Mouse (Mus musculus) testis, adult 2 months (tissue): ENCODE data around the gene Lgr4. TPM values are rescaled to one million over a fixed set of nuclear protein-coding genes. Genes with fewer than 3 reads are reported as not detected.
A peak's percentile ranks its signal among the peaks of the same experiment; 100 is the strongest.
"Not testable (repeated sequence)": the region's sequence is repeated elsewhere in the genome, so short reads cannot be mapped to it uniquely, and the experiment has no call there.

Experiments
- H3K27ac ChIP-seq: fragments of 200-500 bp; 2 replicates; pipeline ENCODE4 v1.5.1; 2012; ENCODE audit warnings: low read depth, low read length; ENCODE audit not compliant: control insufficient read depth, insufficient read depth
- H3K27me3 ChIP-seq: fragments of 200-500 bp; 2 replicates; pipeline ENCODE4 v1.6.1; 2012; ENCODE audit warnings: mild to moderate bottlenecking, low read length, moderate library complexity; ENCODE audit not compliant: control insufficient read depth, insufficient read depth
- H3K36me3 ChIP-seq: fragments of 200-500 bp; 2 replicates; pipeline ENCODE4 v1.6.1; 2012; ENCODE audit warnings: mild to moderate bottlenecking, low read length; ENCODE audit not compliant: control insufficient read depth, insufficient read depth
- H3K4me1 ChIP-seq: fragments of 200-500 bp; 2 replicates; pipeline ENCODE4 v1.6.1; 2012; ENCODE audit warnings: low read length; ENCODE audit not compliant: control insufficient read depth, insufficient read depth
- H3K4me3 ChIP-seq: fragments of 200-500 bp; 2 replicates; pipeline ENCODE4 v1.5.1; 2012; ENCODE audit warnings: low read depth, mild to moderate bottlenecking, low read length, moderate library complexity, mixed read lengths; ENCODE audit not compliant: control insufficient read depth
- CTCF ChIP-seq: fragments of 200-500 bp; IDR thresholded peaks from 2 replicates; pipeline ENCODE4 v1.5.1; 2012; ENCODE audit warnings: low read depth, mild to moderate bottlenecking, inconsistent platforms, low read length, moderate library complexity; ENCODE audit not compliant: control insufficient read depth, insufficient read depth, insufficient replicate concordance
- POLR2A ChIP-seq: fragments of 200-500 bp; IDR thresholded peaks from 2 replicates; pipeline ENCODE4 v1.6.1; 2012; ENCODE audit warnings: low read depth, mild to moderate bottlenecking, inconsistent platforms, low read length, moderate library complexity; ENCODE audit not compliant: control insufficient read depth
- polyA plus RNA-seq: library from polyadenylated mRNA; depleted of rRNA; stranded (reverse); fragments of >200 nt; gene quantifications from 2 replicates; pipeline ENCODE4 v1.2.3, GENCODE M21; 2012; rRNA removed

Lgr4 gene
- polyA plus RNA-seq = 3.6 and 4.3 TPM in 2 replicates

DNA sequence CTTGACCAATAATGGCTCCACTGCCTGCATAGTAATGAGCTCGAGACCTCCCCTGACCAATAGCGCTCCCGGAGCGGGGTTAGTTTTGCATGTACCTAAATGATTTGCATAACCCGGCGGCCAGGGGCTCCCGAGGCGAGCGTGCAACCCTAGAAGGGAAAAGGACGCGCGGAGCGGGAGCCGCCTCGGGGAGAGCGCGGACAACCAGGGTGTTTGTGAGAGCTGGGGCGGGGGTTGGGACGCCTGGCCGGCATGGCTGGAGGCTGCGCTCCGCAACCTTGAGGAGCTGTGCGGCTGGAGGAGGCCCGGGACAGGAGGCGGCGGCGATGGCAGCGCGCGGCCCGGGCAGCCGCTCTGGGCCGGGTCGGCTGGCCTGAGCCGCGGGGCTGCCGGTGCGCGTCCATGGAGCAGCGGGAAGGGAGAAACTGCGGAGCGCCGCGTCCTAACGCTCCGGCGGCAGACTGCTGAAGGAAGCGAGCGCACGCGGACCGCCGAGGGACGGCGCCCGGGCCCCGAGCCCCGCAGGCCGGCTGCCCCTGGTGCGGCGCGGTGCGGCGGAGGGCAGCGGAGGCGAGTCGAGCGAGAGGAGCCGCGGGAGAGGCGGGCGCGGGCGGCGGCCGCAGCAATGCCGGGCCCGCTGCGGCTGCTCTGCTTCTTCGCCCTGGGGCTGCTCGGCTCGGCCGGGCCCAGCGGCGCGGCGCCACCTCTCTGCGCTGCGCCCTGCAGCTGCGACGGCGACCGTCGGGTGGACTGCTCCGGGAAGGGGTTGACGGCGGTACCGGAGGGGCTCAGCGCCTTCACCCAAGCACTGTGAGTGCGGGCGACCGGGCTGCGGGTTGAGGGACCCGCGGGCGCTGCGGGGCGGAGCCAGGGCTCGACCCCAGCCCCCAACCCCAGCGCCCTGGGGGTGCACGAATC is at the start of gene Lgr4:
Gene Lgr4 (plus strand): TSS at position 152 of the 918 bp plus-strand sequence.
- no peaks in the 10 kb centered on the region for H3K36me3 ChIP-seq
- TF ChIP-seq POLR2A = peak; percentile 90
- TF ChIP-seq CTCF = no peak
- peak within 1 kb of the TSS; percentile 74 for H3K27ac ChIP-seq
- H3K4me3 ChIP-seq = peak within 1 kb of the TSS; percentile 88
- peaks cover 20% of the 10 kb centered on the region for H3K4me1 ChIP-seq
- no peaks in the 10 kb centered on the region; the same call in 1 of the 2 replicates for H3K27me3 ChIP-seq

DNA sequence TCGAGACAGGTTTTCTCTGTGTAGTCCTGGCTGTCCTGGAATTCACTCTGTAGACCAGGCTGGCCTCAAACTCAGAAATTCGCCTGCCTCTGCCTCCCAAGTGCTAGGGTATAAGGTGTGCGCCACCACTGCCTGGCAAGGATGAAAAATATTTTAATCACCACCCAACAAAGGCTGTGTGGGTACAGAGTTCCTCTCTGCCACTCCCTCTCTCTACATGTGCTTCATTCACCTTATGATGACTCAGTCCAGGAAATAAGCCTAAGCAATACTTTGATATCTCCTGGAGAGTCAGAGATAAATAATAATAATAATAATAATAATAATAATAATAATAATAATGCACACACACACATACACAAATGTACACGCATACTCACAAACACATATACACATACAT is 38.0 kb upstream of the Lgr4 start:
- not testable (repeated sequence) for H3K36me3 ChIP-seq, H3K4me3 ChIP-seq, H3K27me3 ChIP-seq, H3K4me1 ChIP-seq, H3K27ac ChIP-seq

GRCm38 (mm10) chr2:109881111-109881510 is 36.3 kb upstream of the Lgr4 start:
- Histone ChIP-seq H3K4me1 (no peaks in the 10 kb centered on the region), H3K4me3 (no peak overlapping the region), H3K27me3 (no peaks in the 10 kb centered on the region), H3K36me3 (no peaks in the 10 kb centered on the region), H3K27ac (no peak overlapping the region)
- TF ChIP-seq POLR2A (no peak), CTCF (no peak)

GRCm38 (mm10) chr2:109881625-109882024 is 35.8 kb upstream of the Lgr4 start:
- Histone ChIP-seq H3K27ac (no peak overlapping the region), H3K4me3 (no peak overlapping the region), H3K27me3 (no peaks in the 10 kb centered on the region), H3K4me1 (no peaks in the 10 kb centered on the region), H3K36me3 (no peaks in the 10 kb centered on the region)
- no peak for TF ChIP-seq POLR2A
- TF ChIP-seq CTCF = no peak

DNA sequence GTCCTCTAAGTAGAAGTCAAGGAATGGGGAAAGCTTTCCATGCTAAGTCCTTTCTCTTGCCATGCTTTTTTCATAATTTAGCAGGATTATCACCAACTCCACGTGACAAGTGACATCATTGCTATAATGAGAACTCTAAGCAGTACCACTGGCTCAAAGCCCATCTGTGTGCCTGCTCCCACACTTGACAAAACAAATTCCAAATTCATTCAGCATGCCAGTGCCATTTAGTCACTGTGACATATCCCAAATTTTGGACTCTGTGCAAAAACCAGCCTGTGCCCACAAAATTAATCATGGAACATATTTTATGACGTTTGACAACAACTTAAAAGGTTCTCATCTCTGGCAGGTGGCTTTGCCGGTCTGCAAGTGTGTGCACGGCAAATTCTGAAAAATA is 33.3 kb upstream of the Lgr4 start:
- Histone ChIP-seq H3K36me3 (no peaks in the 10 kb centered on the region), H3K4me1 (no peaks in the 10 kb centered on the region), H3K4me3 (no peak overlapping the region), H3K27ac (no peak overlapping the region), H3K27me3 (no peaks in the 10 kb centered on the region)
- TF ChIP-seq POLR2A = no peak
- no peak for TF ChIP-seq CTCF

DNA sequence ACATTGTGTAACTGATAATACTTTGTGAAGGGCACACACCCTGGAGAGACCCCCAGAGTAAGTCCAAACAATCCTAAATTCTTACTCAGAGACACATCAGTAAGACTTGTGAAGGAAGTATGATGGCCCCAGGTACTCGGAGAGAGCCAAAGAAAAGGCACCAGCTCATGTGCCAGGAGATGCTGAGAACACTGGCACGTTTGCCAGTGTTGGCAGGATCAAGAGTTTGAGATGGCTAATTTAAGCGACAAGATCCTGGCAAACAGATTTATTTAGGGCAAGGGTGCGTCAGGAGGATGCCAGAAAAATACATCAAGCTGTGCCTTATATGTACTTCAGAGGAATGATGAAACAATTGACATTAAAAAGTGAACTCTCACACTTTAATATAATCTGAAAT is 32.9 kb upstream of the Lgr4 start:
- H3K4me1 ChIP-seq = no peaks in the 10 kb centered on the region

DNA sequence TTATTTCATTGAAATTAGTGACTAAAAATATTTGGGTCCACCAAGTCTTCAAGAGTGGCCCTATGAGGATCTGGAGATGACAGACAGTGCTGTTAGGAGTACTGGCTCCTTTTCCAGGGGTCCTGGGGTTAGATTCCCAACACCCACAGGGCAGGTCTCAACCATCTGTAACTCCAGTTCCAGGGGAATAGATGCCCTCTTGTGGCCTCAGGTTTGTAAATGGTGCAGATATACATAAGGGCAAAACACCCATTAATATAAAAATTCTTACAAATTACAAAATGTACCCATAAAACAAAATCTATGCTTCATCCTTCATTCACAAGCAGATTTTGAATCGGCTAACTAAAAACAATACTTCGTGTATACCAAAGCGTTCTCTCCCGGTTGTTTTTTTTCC is 27.4 kb upstream of the Lgr4 start:
- no peaks in the 10 kb centered on the region for H3K27me3 ChIP-seq
- H3K36me3 ChIP-seq = peaks cover 1% of the 10 kb centered on the region
- H3K4me3 ChIP-seq = peak overlapping the region; percentile 96
- no peak for TF ChIP-seq POLR2A
- TF ChIP-seq CTCF = no peak
- no peaks in the 10 kb centered on the region for H3K4me1 ChIP-seq
- H3K27ac ChIP-seq = no peak overlapping the region; the same call in 1 of the 2 replicates

More for the DNA sequence above, 32.9 kb upstream of the Lgr4 start:
- Histone ChIP-seq H3K27ac (no peak overlapping the region), H3K27me3 (no peaks in the 10 kb centered on the region), H3K36me3 (no peaks in the 10 kb centered on the region), H3K4me3 (no peak overlapping the region)
- no peak for TF ChIP-seq POLR2A
- no peak for TF ChIP-seq CTCF

- no peaks in the 10 kb centered on the region for H3K27me3 ChIP-seq
- no peak for TF ChIP-seq CTCF
- TF ChIP-seq POLR2A = peak; percentile 98
- no peaks in the 10 kb centered on the region for H3K4me1 ChIP-seq
- H3K4me3 ChIP-seq = peak within 1 kb of the TSS; percentile 96
- peak within 1 kb of the TSS; percentile 94 for H3K27ac ChIP-seq
- H3K36me3 ChIP-seq = peaks cover 1% of the 10 kb centered on the region
Measured at GRCm38 (mm10) chr2:109890597-109890996, 26.9 kb upstream of the Lgr4 start, which contains the start of gene Lin7c. Lin7c (plus strand) TSS chr2:109890853.
